Mouse (Mus musculus): ENCODE measurements at regions not wholly inside any gene's neighbourhood (a gene's known extent, or its start where the extent isn't known, plus 50 kb on each side); places are given as distances from the start of the nearest gene placed in this dataset.

DNA sequence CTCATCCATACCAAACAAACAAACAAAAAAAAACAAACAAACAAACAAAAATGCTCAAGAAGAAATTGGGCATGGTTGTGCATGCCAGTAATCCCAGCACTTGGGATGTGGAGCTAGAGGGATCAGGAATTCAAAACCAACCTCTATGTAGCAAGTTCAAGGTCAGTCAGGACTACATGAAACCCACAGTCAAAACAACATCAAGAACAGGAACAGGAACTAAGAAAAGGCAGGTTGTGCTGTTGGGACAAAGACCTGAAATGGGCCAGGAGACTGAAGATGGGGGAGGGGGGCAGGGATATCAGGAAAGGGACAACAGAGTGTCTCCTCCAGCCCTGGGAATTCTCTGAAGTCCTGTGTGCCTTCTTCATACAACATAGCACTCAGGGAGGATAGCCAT, 87.8 kb upstream of the Rbpj start:
- TF ChIP-seq GATA1 (IDR thresholded peaks at IDR 0.05; ENCODE audit: borderline replicate concordance, low read length) (no peak), FLI1 (IDR thresholded peaks at IDR 0.05; ENCODE audit: low read length) (no peak)

Data from megakaryocyte, embryonic 14.5 days (primary cell).